Mouse (Mus musculus): ENCODE data around the gene D6Wsu163e. TPM values are rescaled to one million over a fixed set of nuclear protein-coding genes. Genes with fewer than 3 reads are reported as not detected.
A peak's percentile ranks its signal among the peaks of the same experiment; 100 is the strongest.

Gene D6Wsu163e
- polyA plus RNA-seq, 2 experiments: 9.1 to 14.5 TPM

DNA sequence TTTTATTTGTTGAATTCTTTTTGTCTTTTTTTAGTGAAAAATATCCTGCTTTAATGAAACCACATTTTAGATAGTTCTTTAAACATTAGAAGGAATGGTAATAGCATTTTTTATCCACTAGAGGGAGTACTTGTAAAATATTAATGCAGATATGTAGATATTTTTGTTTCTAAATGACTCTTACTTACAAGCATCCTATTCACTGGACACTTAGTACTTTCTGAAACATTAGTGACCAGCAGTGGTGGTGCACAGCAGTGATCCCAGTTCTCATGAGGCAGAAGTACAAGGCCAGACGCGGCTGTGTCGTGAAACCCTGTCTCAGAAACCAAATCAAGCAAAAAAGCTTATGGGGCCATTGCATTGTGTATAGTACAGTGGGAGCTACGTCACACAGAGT is 8.6 kb downstream of the D6Wsu163e start:
- H3K4me3 ChIP-seq (ENCODE audit: insufficient read depth in 1 of 2, low read depth in 2 of 2, low read length in 2 of 2): no peak overlapping the region
- DNase-seq (ENCODE audit: low read depth in 3 of 3, low spot score in 3 of 3) (peak in 1 of 3 experiments; percentile 13), ATAC-seq (ENCODE audit: insufficient read depth) (no peak)
- H3K4me1 ChIP-seq (replicated peaks; ENCODE audit: control insufficient read depth in 2 of 2, insufficient read depth in 2 of 2, low read length in 1 of 2): no peaks in the 10 kb centered on the region
- peaks cover 13% of the 10 kb centered on the region; the same call in 1 of the 2 replicates for H3K36me3 ChIP-seq (replicated peaks; ENCODE audit: control insufficient read depth, insufficient read depth, low read depth)
- no peak overlapping the region for H3K4me2 ChIP-seq (ENCODE audit: low read depth)
- no peaks in the 10 kb centered on the region for H3K9me3 ChIP-seq (ENCODE audit: control insufficient read depth, low read length)
- no peaks in the 10 kb centered on the region for H3K27me3 ChIP-seq (ENCODE audit: control insufficient read depth, insufficient read depth, low read length)
- no peak overlapping the region for H3K27ac ChIP-seq
- no peak overlapping the region for H3K9ac ChIP-seq (replicated peaks)
- WGBS (ENCODE audit: insufficient replicate concordance): 83% methylated on average over 4 of the region's 4 CpGs
- TF ChIP-seq CTCF (IDR thresholded peaks at IDR 0.05; ENCODE audit: low read depth): peak; percentile 44; the same call in 1 of the 2 replicates
- no peak for TF ChIP-seq EP300 (IDR thresholded peaks at IDR 0.05; ENCODE audit: low read depth)

DNA sequence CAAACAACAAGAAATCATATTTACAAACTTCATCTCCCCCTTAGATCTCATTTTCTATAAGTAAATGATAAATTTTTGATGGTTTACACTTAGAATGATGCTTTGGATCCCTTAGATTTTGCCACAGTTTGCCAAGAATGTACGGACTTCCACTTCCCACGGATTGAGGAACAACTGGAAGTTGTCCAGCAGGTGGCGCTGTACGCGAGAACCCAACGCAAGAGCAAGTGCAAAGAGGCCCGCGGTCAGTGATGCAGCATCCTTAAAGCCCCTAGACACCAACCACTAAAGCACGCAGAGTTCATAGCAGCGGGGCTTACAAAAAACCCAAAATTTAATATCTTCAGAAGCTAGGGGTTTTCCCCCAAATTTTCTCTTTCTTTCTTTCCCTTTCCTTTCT is 16.0 kb downstream of the D6Wsu163e start:
- Histone ChIP-seq H3K36me3 (replicated peaks; ENCODE audit: control insufficient read depth, insufficient read depth, low read depth) (peaks cover 6% of the 10 kb centered on the region; the same call in 1 of the 2 replicates), H3K9me3 (ENCODE audit: control insufficient read depth, low read length) (no peaks in the 10 kb centered on the region), H3K9ac (replicated peaks) (no peak overlapping the region), H3K27me3 (ENCODE audit: control insufficient read depth, insufficient read depth, low read length) (no peaks in the 10 kb centered on the region), H3K4me2 (ENCODE audit: low read depth) (no peak overlapping the region), H3K27ac (no peak overlapping the region), H3K4me1 (replicated peaks; ENCODE audit: control insufficient read depth in 2 of 2, insufficient read depth in 2 of 2, low read length in 1 of 2) (no peaks in the 10 kb centered on the region), H3K4me3 (ENCODE audit: insufficient read depth in 1 of 2, low read depth in 2 of 2, low read length in 2 of 2) (no peak overlapping the region)
- no peak for ATAC-seq (ENCODE audit: insufficient read depth)
- 6% methylated on average over 10 of the region's 10 CpGs for WGBS (ENCODE audit: insufficient replicate concordance)
- TF ChIP-seq EP300 (IDR thresholded peaks at IDR 0.05; ENCODE audit: low read depth) (no peak), CTCF (IDR thresholded peaks at IDR 0.05; ENCODE audit: low read depth) (peak; percentile 93)
- peak; percentile 41 to 50 (median 44) for DNase-seq (ENCODE audit: low read depth in 3 of 3, low spot score in 3 of 3)

DNA sequence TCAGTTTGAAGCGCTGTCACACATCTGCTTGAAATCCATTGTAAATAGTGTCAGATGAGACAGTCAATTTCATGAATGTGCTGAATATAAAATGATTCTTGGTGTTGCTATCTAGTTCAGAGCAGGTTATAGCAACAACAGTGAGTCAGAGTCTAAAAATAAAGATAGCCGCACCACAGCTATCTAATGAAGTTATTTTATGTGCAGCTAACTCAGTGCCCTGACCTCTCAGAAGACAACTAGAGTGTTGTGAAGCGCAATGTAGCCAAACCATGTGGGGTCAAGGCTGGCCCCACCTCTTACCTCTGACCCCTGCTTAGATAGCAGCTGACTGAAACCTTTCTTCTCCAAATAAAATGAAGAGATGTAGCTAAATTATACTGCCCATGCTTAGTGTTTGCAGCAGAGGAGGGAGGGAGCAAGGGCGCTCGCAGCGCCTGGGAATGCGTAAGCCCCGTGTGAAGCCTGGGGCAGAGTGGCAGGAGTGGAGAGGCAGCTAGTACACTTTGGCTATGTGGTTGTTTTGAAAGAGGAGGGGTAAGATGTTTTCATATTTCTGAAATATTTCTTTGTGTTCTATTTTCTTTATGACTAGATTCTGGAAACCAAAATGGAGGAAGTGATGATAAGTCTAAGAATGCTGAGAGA is 21.7 kb downstream of the D6Wsu163e start:
- DNase-seq (ENCODE audit: low read depth in 3 of 3, low spot score in 3 of 3): no peak
- TF ChIP-seq CTCF (IDR thresholded peaks at IDR 0.05; ENCODE audit: low read depth) (no peak), EP300 (IDR thresholded peaks at IDR 0.05; ENCODE audit: low read depth) (no peak)
- 82% methylated on average over 8 of the region's 8 CpGs for WGBS (ENCODE audit: insufficient replicate concordance)
- Histone ChIP-seq H3K9ac (replicated peaks) (no peak overlapping the region), H3K27ac (no peak overlapping the region), H3K36me3 (replicated peaks; ENCODE audit: control insufficient read depth, insufficient read depth, low read depth) (peaks cover 11% of the 10 kb centered on the region; the same call in 1 of the 2 replicates), H3K9me3 (ENCODE audit: control insufficient read depth, low read length) (no peaks in the 10 kb centered on the region), H3K4me1 (replicated peaks; ENCODE audit: control insufficient read depth in 2 of 2, insufficient read depth in 2 of 2, low read length in 1 of 2) (no peaks in the 10 kb centered on the region), H3K4me2 (ENCODE audit: low read depth) (no peak overlapping the region), H3K4me3 (ENCODE audit: insufficient read depth in 1 of 2, low read depth in 2 of 2, low read length in 2 of 2) (no peak overlapping the region), H3K27me3 (ENCODE audit: control insufficient read depth, insufficient read depth, low read length) (no peaks in the 10 kb centered on the region)
- ATAC-seq (ENCODE audit: insufficient read depth): no peak

DNA sequence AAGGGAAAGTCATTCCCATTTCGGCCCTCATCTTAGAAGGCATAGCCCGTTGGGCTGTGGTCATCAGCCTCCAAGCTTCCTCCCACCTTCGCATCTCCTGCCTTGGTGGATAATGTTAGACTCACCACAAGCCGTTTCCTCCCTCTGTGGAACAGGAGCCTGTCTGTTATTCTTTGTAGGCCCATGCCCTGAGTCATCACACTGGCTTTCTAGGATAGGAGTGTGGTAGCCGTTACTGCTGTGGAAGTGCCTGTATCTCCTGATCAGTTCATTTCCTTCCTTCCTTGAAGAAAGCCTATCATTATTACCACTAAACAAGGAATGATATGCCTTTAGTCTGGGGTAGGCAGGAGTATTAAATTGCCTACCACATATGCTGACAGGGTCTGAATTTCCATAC is 22.9 kb downstream of the D6Wsu163e start:
- WGBS (ENCODE audit: insufficient replicate concordance): 18% methylated on average over 5 of the region's 5 CpGs
- H3K27ac ChIP-seq: no peak overlapping the region
- H3K4me1 ChIP-seq (replicated peaks; ENCODE audit: control insufficient read depth in 2 of 2, insufficient read depth in 2 of 2, low read length in 1 of 2): no peaks in the 10 kb centered on the region
- no peaks in the 10 kb centered on the region for H3K9me3 ChIP-seq (ENCODE audit: control insufficient read depth, low read length)
- H3K27me3 ChIP-seq (ENCODE audit: control insufficient read depth, insufficient read depth, low read length): no peaks in the 10 kb centered on the region
- H3K9ac ChIP-seq (replicated peaks): no peak overlapping the region
- TF ChIP-seq EP300 (IDR thresholded peaks at IDR 0.05; ENCODE audit: low read depth): no peak
- no peak for TF ChIP-seq CTCF (IDR thresholded peaks at IDR 0.05; ENCODE audit: low read depth)
- H3K36me3 ChIP-seq (replicated peaks; ENCODE audit: control insufficient read depth, insufficient read depth, low read depth): peaks cover 5% of the 10 kb centered on the region; the same call in 1 of the 2 replicates
- DNase-seq (ENCODE audit: low read depth in 3 of 3, low spot score in 3 of 3) (no peak), ATAC-seq (ENCODE audit: insufficient read depth) (no peak)
- H3K4me2 ChIP-seq (ENCODE audit: low read depth): no peak overlapping the region
- no peak overlapping the region for H3K4me3 ChIP-seq (ENCODE audit: insufficient read depth in 1 of 2, low read depth in 2 of 2, low read length in 2 of 2)

DNA sequence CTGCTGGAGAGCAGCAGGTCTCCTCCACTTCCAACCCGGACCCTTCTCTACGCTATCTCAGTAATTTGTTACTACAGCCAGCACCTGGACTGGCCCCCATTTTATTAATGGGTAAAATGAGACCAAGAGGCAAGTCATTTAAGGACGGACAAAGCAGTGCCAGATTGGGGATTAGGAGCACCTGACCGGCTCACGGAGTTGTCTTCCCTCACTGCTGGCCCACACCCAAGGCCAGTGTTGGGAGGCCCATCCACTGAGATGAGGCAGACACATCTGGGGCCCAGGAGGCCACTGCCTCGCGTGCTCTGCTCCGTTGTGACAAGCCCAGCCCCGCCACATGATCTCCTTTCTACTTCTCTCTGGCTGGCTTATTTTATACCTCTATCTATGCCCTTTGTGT is 23.7 kb downstream of the D6Wsu163e start:
- ATAC-seq (ENCODE audit: insufficient read depth): no peak
- Histone ChIP-seq H3K4me1 (replicated peaks; ENCODE audit: control insufficient read depth in 2 of 2, insufficient read depth in 2 of 2, low read length in 1 of 2) (no peaks in the 10 kb centered on the region), H3K4me2 (ENCODE audit: low read depth) (no peak overlapping the region), H3K9ac (replicated peaks) (no peak overlapping the region), H3K27me3 (ENCODE audit: control insufficient read depth, insufficient read depth, low read length) (no peaks in the 10 kb centered on the region), H3K4me3 (ENCODE audit: insufficient read depth in 1 of 2, low read depth in 2 of 2, low read length in 2 of 2) (no peak overlapping the region), H3K27ac (no peak overlapping the region), H3K9me3 (ENCODE audit: control insufficient read depth, low read length) (no peaks in the 10 kb centered on the region), H3K36me3 (replicated peaks; ENCODE audit: control insufficient read depth, insufficient read depth, low read depth) (peaks cover 5% of the 10 kb centered on the region; the same call in 1 of the 2 replicates)
- 72% methylated on average over 9 of the region's 9 CpGs for WGBS (ENCODE audit: insufficient replicate concordance)
- DNase-seq (ENCODE audit: low read depth in 3 of 3, low spot score in 3 of 3): no peak
- no peak for TF ChIP-seq CTCF (IDR thresholded peaks at IDR 0.05; ENCODE audit: low read depth)
- TF ChIP-seq EP300 (IDR thresholded peaks at IDR 0.05; ENCODE audit: low read depth): no peak
